Mouse (Mus musculus) stomach, adult 2 months (tissue): ENCODE results near the gene Mettl21a. TPM values are rescaled to one million over a fixed set of nuclear protein-coding genes. Genes with fewer than 3 reads are reported as not detected.

Experiments
- polyA plus RNA-seq: library from polyadenylated mRNA; depleted of rRNA; stranded (reverse); fragments of >200 nt; gene quantifications from 2 replicates; pipeline ENCODE4 v1.2.3, GENCODE M21; 2012; rRNA removed

Mettl21a gene
- 4.3 and 6.4 TPM in 2 replicates for polyA plus RNA-seq

GRCm38 (mm10) chr1:64616881-64617714 lies at the start of gene Mettl21a:
Gene Mettl21a (minus strand): TSS chr1:64617242.

Other genes starting within 250 kb of the Mettl21a start
- 4.5 and 5.4 TPM in 2 replicates for gene Creb1, start 84.6 kb downstream of the Mettl21a start, polyA plus RNA-seq
- 11.5 and 19.9 TPM in 2 replicates for gene Ccnyl1, start 73.2 kb upstream of the Mettl21a start, polyA plus RNA-seq
- gene Fzd5, start 120.5 kb upstream of the Mettl21a start, polyA plus RNA-seq = 27.5 and 31.5 TPM in 2 replicates